13 mouse cellular contexts compared by ENCODE assay signal in genomic region chr6:16956771-16957435, GRCm38 (mm10). TPM values are rescaled to one million over a fixed set of nuclear protein-coding genes. Genes with fewer than 3 reads are reported as not detected.
DNase-seq lines count a peak whose midpoint lies in the region; ATAC-seq and TF ChIP-seq lines count a peak whose summit lies in the region.
"Had no signal": no experiment of that assay in that cellular context is flagged by ENCODE, and none has a peak within 500 bp of the region (broad histone marks: within the 10 kb centered on the region; RNA-seq: fewer than 3 reads in every experiment).

No protein-coding gene starts in this region.

- H3K27me3 ChIP-seq in heart, embryonic 14.5 days (ENCODE audit: control insufficient read depth, insufficient read depth, low read length): no peaks in the 10 kb centered on the region
- no peaks in the 10 kb centered on the region for H3K27me3 ChIP-seq in heart, adult 2 months (ENCODE audit: control insufficient read depth, insufficient read depth, low read length)
- no peaks in the 10 kb centered on the region for H3K27me3 ChIP-seq in hindbrain, embryonic 12.5 days
- H3K27me3 ChIP-seq in midbrain, embryonic 15.5 days (replicated peaks): no peaks in the 10 kb centered on the region
- H3K27me3 ChIP-seq: CH12.LX had no signal

- no peaks in the 10 kb centered on the region for H3K4me1 ChIP-seq in heart, embryonic 14.5 days (ENCODE audit: control insufficient read depth in 2 of 2, insufficient read depth in 2 of 2, low read length in 2 of 2)
- no peaks in the 10 kb centered on the region for H3K4me1 ChIP-seq in heart, adult 2 months (ENCODE audit: control insufficient read depth, insufficient read depth, low read length)
- peaks cover 3% of the 10 kb centered on the region; the same call in 1 of the 2 replicates for H3K4me1 ChIP-seq in hindbrain, embryonic 12.5 days
- H3K4me1 ChIP-seq in midbrain, embryonic 15.5 days: peaks cover 7% of the 10 kb centered on the region; the same call in 1 of the 2 replicates

- no peak for TF ChIP-seq POLR2A in heart, adult 2 months (IDR thresholded peaks at IDR 0.05; ENCODE audit: insufficient read depth, low read depth, low read length)
- no peak for TF ChIP-seq POLR2A in brain, embryonic 14.5 days (IDR thresholded peaks at IDR 0.05; ENCODE audit: borderline replicate concordance, extremely low read depth, insufficient read depth, insufficient read length, poor library complexity, severe bottlenecking)

- no peaks in the 10 kb centered on the region for H3K36me3 ChIP-seq in heart, embryonic 14.5 days (ENCODE audit: control insufficient read depth, insufficient read depth, low read length)
- no peaks in the 10 kb centered on the region for H3K36me3 ChIP-seq in heart, adult 2 months (ENCODE audit: control insufficient read depth, insufficient read depth, low read length)
- no peaks in the 10 kb centered on the region for H3K36me3 ChIP-seq in hindbrain, embryonic 12.5 days
- no peaks in the 10 kb centered on the region for H3K36me3 ChIP-seq in midbrain, embryonic 15.5 days (replicated peaks)

- intact Hi-C loops in heart, adult 2 months (cut with DNase I): no loop called here

- no peaks in the 10 kb centered on the region for H3K9me3 ChIP-seq in heart, embryonic 14.5 days (ENCODE audit: control insufficient read depth, low read length)
- no peaks in the 10 kb centered on the region for H3K9me3 ChIP-seq in hindbrain, embryonic 12.5 days (replicated peaks)
- H3K9me3 ChIP-seq in midbrain, embryonic 15.5 days: no peaks in the 10 kb centered on the region

- no peaks in the 10 kb centered on the region for H3K79me2 ChIP-seq in heart, adult 2 months (replicated peaks; ENCODE audit: control insufficient read depth, insufficient read depth, low read length)

- no peak overlapping the region for H3K9ac ChIP-seq in heart, embryonic 14.5 days (ENCODE audit: low read length)
- no peak overlapping the region for H3K9ac ChIP-seq in heart, adult 2 months (ENCODE audit: low read depth, low read length)
- H3K9ac ChIP-seq in hindbrain, embryonic 12.5 days: no peak overlapping the region
- no peak overlapping the region for H3K9ac ChIP-seq in midbrain, embryonic 15.5 days
- H3K9ac ChIP-seq: liver, postnatal 0 days had no signal

- no peak overlapping the region for H3K4me2 ChIP-seq in heart, embryonic 14.5 days (ENCODE audit: low read length)
- no peak overlapping the region for H3K4me2 ChIP-seq in hindbrain, embryonic 12.5 days (replicated peaks)
- no peak overlapping the region for H3K4me2 ChIP-seq in midbrain, embryonic 15.5 days

- ATAC-seq in heart, embryonic 14.5 days (ENCODE audit: insufficient number of reproducible peaks, insufficient read depth, low FRiP score, low read depth): no peak
- peak; percentile 90 for ATAC-seq in hindbrain, embryonic 12.5 days (ENCODE audit: low FRiP score)
- peak; percentile 82 for ATAC-seq in midbrain, embryonic 15.5 days (replicated peaks)
- ATAC-seq: liver, postnatal 0 days had no signal

- H3K4me3 ChIP-seq in heart, embryonic 14.5 days (ENCODE audit: control insufficient read depth in 1 of 2, insufficient read depth in 1 of 2, low read depth in 1 of 2, low read length in 2 of 2): no peak overlapping the region
- no peak overlapping the region for H3K4me3 ChIP-seq in heart, adult 2 months
- no peak overlapping the region for H3K4me3 ChIP-seq in hindbrain, embryonic 12.5 days
- no peak overlapping the region for H3K4me3 ChIP-seq in midbrain, embryonic 15.5 days
- H3K4me3 ChIP-seq: left cerebral cortex, adult 2 months had no signal

- H3K27ac ChIP-seq in heart, embryonic 14.5 days (replicated peaks in 1 of 2; ENCODE audit: control insufficient read depth in 1 of 2, insufficient read depth in 1 of 2, low read depth in 2 of 2, low read length in 2 of 2): peak overlapping the region; percentile 2 to 16; a peak in 2 of 4 replicates
- no peak overlapping the region for H3K27ac ChIP-seq in heart, adult 2 months
- H3K27ac ChIP-seq in hindbrain, embryonic 12.5 days: 0 out of 2 replicates have a peak overlapping the region, but pooled peaks have one; percentile 62
- H3K27ac ChIP-seq in midbrain, embryonic 15.5 days: no peak overlapping the region
- H3K27ac ChIP-seq: left cerebral cortex, adult 2 months had no signal

- WGBS in heart, embryonic 14.5 days: 71% methylated on average over 6 of the region's 6 CpGs
- 68% methylated on average over 6 of the region's 6 CpGs for WGBS in heart, adult 2 months
- WGBS in hindbrain, embryonic 12.5 days: 60% methylated on average over 6 of the region's 6 CpGs
- 49% methylated on average over 6 of the region's 6 CpGs for WGBS in midbrain, embryonic 15.5 days

- no peak for TF ChIP-seq CTCF in heart, adult 2 months (IDR thresholded peaks at IDR 0.05)
- TF ChIP-seq CTCF in brain, embryonic 14.5 days (IDR thresholded peaks at IDR 0.05; ENCODE audit: borderline replicate concordance, extremely low read depth, insufficient read depth, insufficient read length): no peak

- no peak for TF ChIP-seq EP300 in heart, adult 2 months (IDR thresholded peaks at IDR 0.05; ENCODE audit: insufficient read depth, low read depth, low read length)

- no peak for DNase-seq in heart, adult 2 months
- peak; percentile 82 for DNase-seq in brain, embryonic 14.5 days (ENCODE audit: low read depth)
- DNase-seq in embryo, embryonic 9.5 days (ENCODE audit: extremely low spot score): no peak
- DNase-seq in adrenal gland, postnatal 36 days: no peak
- no peak for DNase-seq in heart, postnatal 4 days
- DNase-seq: embryo, embryonic 11 days; liver, postnatal 0 days had no signal

RNA-seq across cellular contexts. Expression of gene Tfec, which starts 58.7 kb away (rescaled TPM):
- 0.45 and 0.54 TPM in 2 replicates for polyA plus RNA-seq in heart, embryonic 14.5 days (2014; fragmentation: Nextera tagmentation; extraction: Ambion mirVana)
- under 1 TPM; 0.18 to 0.26 TPM for total RNA-seq in heart, adult 2 months (2021)
- 0.10 and 0.15 TPM in 2 replicates for polyA plus RNA-seq in heart, adult 2 months (2012; rRNA removed)
- 0.26 and 0.60 TPM in 2 replicates for polyA plus RNA-seq in brain, embryonic 14.5 days (2012; rRNA removed)
- polyA plus RNA-seq in hindbrain, embryonic 12.5 days (2016; fragmentation: Nextera tagmentation; extraction: Ambion mirVana): 0.54 and 0.56 TPM in 2 replicates
- 0.31 and 0.45 TPM in 2 replicates for polyA plus RNA-seq in midbrain, embryonic 15.5 days (2015; fragmentation: Nextera tagmentation; extraction: Ambion mirVana)
- total RNA-seq in adrenal gland, postnatal 36 days (2021): 1 to 10 TPM in 1 of 2 experiments, under 1 TPM in 1; 0.59 to 1.3 TPM
- under 1 TPM; 0.43 to 0.63 TPM for total RNA-seq in heart, postnatal 4 days (2021)
- total RNA-seq: CH12.LX; left cerebral cortex, adult 2 months had no signal
- polyA plus RNA-seq: testis, adult 2 months had no signal

Comparison
In these comparisons a context has a peak if more than half of its experiments do, and no peak if none do; other contexts are left out.
1. H3K27ac ChIP-seq: peak in heart, embryonic 14.5 days (2 of 2) and hindbrain, embryonic 12.5 days (single experiment); none in heart, adult 2 months (single experiment) and midbrain, embryonic 15.5 days (single experiment).